Mouse (Mus musculus): ENCODE measurements around the gene Fignl1. TPM values are rescaled to one million over a fixed set of nuclear protein-coding genes. Genes with fewer than 3 reads are reported as not detected.

Gene Fignl1
- polyA plus RNA-seq, 1 experiment: 0.65 TPM

- 79% methylated on average over 12 of the region's 12 CpGs for WGBS
- Histone ChIP-seq H3K4me1 (ENCODE audit: control insufficient read depth, insufficient read depth, low read length) (no peaks in the 10 kb centered on the region), H3K27me3 (ENCODE audit: control insufficient read depth, insufficient read depth, low read length) (no peaks in the 10 kb centered on the region; the same call in 1 of the 2 replicates), H3K27ac (ENCODE audit: insufficient read depth, low read length) (no peak overlapping the region), H3K4me3 (replicated peaks; ENCODE audit: insufficient read depth, low read depth, low read length) (no peak overlapping the region)
- no peak for DNase-seq
- TF ChIP-seq POLR2A (IDR thresholded peaks at IDR 0.05; ENCODE audit: borderline replicate concordance, insufficient read depth, low read length): no peak
- TF ChIP-seq CTCF (IDR thresholded peaks at IDR 0.05; ENCODE audit: borderline replicate concordance, insufficient read depth, low read depth, low read length): no peak
Observed at GRCm38 (mm10) chr11:11830884-11831495, 22.2 kb upstream of the Fignl1 start.

GRCm38 (mm10) chr11:11829161-11830000, 20.6 kb upstream of the Fignl1 start:
- WGBS: 61% methylated on average over 11 of the region's 11 CpGs
- no peak for DNase-seq
- Histone ChIP-seq H3K4me3 (replicated peaks; ENCODE audit: insufficient read depth, low read depth, low read length) (no peak overlapping the region), H3K4me1 (ENCODE audit: control insufficient read depth, insufficient read depth, low read length) (no peaks in the 10 kb centered on the region), H3K27ac (ENCODE audit: insufficient read depth, low read length) (no peak overlapping the region), H3K27me3 (ENCODE audit: control insufficient read depth, insufficient read depth, low read length) (no peaks in the 10 kb centered on the region; the same call in 1 of the 2 replicates)
- no peak for TF ChIP-seq POLR2A (IDR thresholded peaks at IDR 0.05; ENCODE audit: borderline replicate concordance, insufficient read depth, low read length)
- no peak for TF ChIP-seq CTCF (IDR thresholded peaks at IDR 0.05; ENCODE audit: borderline replicate concordance, insufficient read depth, low read depth, low read length)

GRCm38 (mm10) chr11:11828761-11829160, 20.0 kb upstream of the Fignl1 start:
- H3K27ac ChIP-seq (ENCODE audit: insufficient read depth, low read length): no peak overlapping the region
- WGBS: 44% methylated on average over 6 of the region's 6 CpGs
- H3K4me3 ChIP-seq (replicated peaks; ENCODE audit: insufficient read depth, low read depth, low read length): no peak overlapping the region
- TF ChIP-seq CTCF (IDR thresholded peaks at IDR 0.05; ENCODE audit: borderline replicate concordance, insufficient read depth, low read depth, low read length): no peak
- TF ChIP-seq POLR2A (IDR thresholded peaks at IDR 0.05; ENCODE audit: borderline replicate concordance, insufficient read depth, low read length): no peak
- DNase-seq: no peak
- no peaks in the 10 kb centered on the region for H3K4me1 ChIP-seq (ENCODE audit: control insufficient read depth, insufficient read depth, low read length)
- no peaks in the 10 kb centered on the region; the same call in 1 of the 2 replicates for H3K27me3 ChIP-seq (ENCODE audit: control insufficient read depth, insufficient read depth, low read length)

GRCm38 (mm10) chr11:11828251-11828650, 19.5 kb upstream of the Fignl1 start:
- no peaks in the 10 kb centered on the region; the same call in 1 of the 2 replicates for H3K27me3 ChIP-seq (ENCODE audit: control insufficient read depth, insufficient read depth, low read length)
- no peaks in the 10 kb centered on the region for H3K4me1 ChIP-seq (ENCODE audit: control insufficient read depth, insufficient read depth, low read length)
- no peak for DNase-seq
- H3K27ac ChIP-seq (ENCODE audit: insufficient read depth, low read length): no peak overlapping the region
- H3K4me3 ChIP-seq (replicated peaks; ENCODE audit: insufficient read depth, low read depth, low read length): no peak overlapping the region
- 54% methylated on average over 5 of the region's 5 CpGs for WGBS
- TF ChIP-seq POLR2A (IDR thresholded peaks at IDR 0.05; ENCODE audit: borderline replicate concordance, insufficient read depth, low read length) (no peak), CTCF (IDR thresholded peaks at IDR 0.05; ENCODE audit: borderline replicate concordance, insufficient read depth, low read depth, low read length) (no peak)

- Histone ChIP-seq H3K4me1 (ENCODE audit: control insufficient read depth, insufficient read depth, low read length) (no peaks in the 10 kb centered on the region), H3K27me3 (ENCODE audit: control insufficient read depth, insufficient read depth, low read length) (no peaks in the 10 kb centered on the region; the same call in 1 of the 2 replicates), H3K4me3 (replicated peaks; ENCODE audit: insufficient read depth, low read depth, low read length) (no peak overlapping the region), H3K27ac (ENCODE audit: insufficient read depth, low read length) (no peak overlapping the region)
- no peak for DNase-seq
- TF ChIP-seq CTCF (IDR thresholded peaks at IDR 0.05; ENCODE audit: borderline replicate concordance, insufficient read depth, low read depth, low read length) (no peak), POLR2A (IDR thresholded peaks at IDR 0.05; ENCODE audit: borderline replicate concordance, insufficient read depth, low read length) (no peak)
Observed at GRCm38 (mm10) chr11:11826475-11826874, 17.7 kb upstream of the Fignl1 start.

- no peak overlapping the region for H3K4me3 ChIP-seq (replicated peaks; ENCODE audit: insufficient read depth, low read depth, low read length)
- H3K27ac ChIP-seq (ENCODE audit: insufficient read depth, low read length): no peak overlapping the region
- 77% methylated on average over 6 of the region's 6 CpGs for WGBS
- DNase-seq: no peak
- no peak for TF ChIP-seq POLR2A (IDR thresholded peaks at IDR 0.05; ENCODE audit: borderline replicate concordance, insufficient read depth, low read length)
- no peak for TF ChIP-seq CTCF (IDR thresholded peaks at IDR 0.05; ENCODE audit: borderline replicate concordance, insufficient read depth, low read depth, low read length)
- no peaks in the 10 kb centered on the region for H3K4me1 ChIP-seq (ENCODE audit: control insufficient read depth, insufficient read depth, low read length)
- H3K27me3 ChIP-seq (ENCODE audit: control insufficient read depth, insufficient read depth, low read length): no peaks in the 10 kb centered on the region; the same call in 1 of the 2 replicates
Observed at GRCm38 (mm10) chr11:11825670-11826069, 16.9 kb upstream of the Fignl1 start.

- TF ChIP-seq CTCF (IDR thresholded peaks at IDR 0.05; ENCODE audit: borderline replicate concordance, insufficient read depth, low read depth, low read length): no peak
- no peak for TF ChIP-seq POLR2A (IDR thresholded peaks at IDR 0.05; ENCODE audit: borderline replicate concordance, insufficient read depth, low read length)
- H3K27me3 ChIP-seq (ENCODE audit: control insufficient read depth, insufficient read depth, low read length): no peaks in the 10 kb centered on the region; the same call in 1 of the 2 replicates
- no peak for DNase-seq
- H3K27ac ChIP-seq (ENCODE audit: insufficient read depth, low read length): no peak overlapping the region
- H3K4me3 ChIP-seq (replicated peaks; ENCODE audit: insufficient read depth, low read depth, low read length): no peak overlapping the region
- H3K4me1 ChIP-seq (ENCODE audit: control insufficient read depth, insufficient read depth, low read length): no peaks in the 10 kb centered on the region
- WGBS: 37% methylated on average over 3 of the region's 3 CpGs
Observed at GRCm38 (mm10) chr11:11824970-11825635, 16.3 kb upstream of the Fignl1 start.
